Mouse (Mus musculus) lung, embryonic 16.5 days (tissue): ENCODE results near the gene Agpat4. TPM values are rescaled to one million over a fixed set of nuclear protein-coding genes. Genes with fewer than 3 reads are reported as not detected.

Source experiments
- ATAC-seq: fragments of 200-750 bp; cut with Nextera tagmentation; 2 replicates; pipeline ENCODE4 v1.8.0; 2017; ENCODE audit warnings: low read depth, mild to moderate bottlenecking, moderate library complexity
- H3K27ac ChIP-seq: fragments of 300-500 bp; sonication (generic); 2 replicates; pipeline ENCODE4 v1.5.1; 2014; ENCODE audit warnings: mild to moderate bottlenecking, control low read depth, low read length
- H3K27me3 ChIP-seq: fragments of 300-500 bp; sonication (generic); 2 replicates; pipeline ENCODE4 v1.6.1; 2014; ENCODE audit warnings: low read depth, low read length, mixed read lengths; ENCODE audit not compliant: control insufficient read depth, insufficient read depth
- H3K36me3 ChIP-seq: fragments of 300-500 bp; sonication (generic); 2 replicates; pipeline ENCODE4 v1.6.1; 2014; ENCODE audit warnings: low read length; ENCODE audit not compliant: control insufficient read depth, insufficient read depth
- H3K4me1 ChIP-seq: fragments of 300-500 bp; sonication (generic); replicated peaks from 2 replicates; pipeline ENCODE4 v1.6.1; 2014; ENCODE audit warnings: low read length, mixed read lengths; ENCODE audit not compliant: control insufficient read depth, insufficient read depth
- H3K4me2 ChIP-seq: fragments of 300-500 bp; sonication (generic); 2 replicates; pipeline ENCODE4 v1.6.1; 2014; ENCODE audit warnings: low read depth, low read length, control low read depth
- H3K4me3 ChIP-seq: fragments of 300-500 bp; sonication (generic); 2 replicates; pipeline ENCODE4 v1.5.1; 2014; ENCODE audit warnings: mild to moderate bottlenecking, low read length, control low read depth
- H3K9ac ChIP-seq: fragments of 300-500 bp; sonication (generic); 2 replicates; pipeline ENCODE4 v1.6.1; 2014; ENCODE audit warnings: low read length, control low read depth
- H3K9me3 ChIP-seq: fragments of 300-500 bp; sonication (generic); 2 replicates; pipeline ENCODE4 v1.6.1; 2016; ENCODE audit warnings: low read length; ENCODE audit not compliant: control insufficient read depth
- WGBS: fragments of 180-500 bp; shearing (Covaris S2); extraction: QIAGEN DNeasy Blood & Tissue Kit; methylation state at CpG from one replicate; pipeline ENCODE4 v1.1.7; 2014; 5-methylcytosine and 5-hydroxymethylcytosine counted together
- polyA plus RNA-seq: library from polyadenylated mRNA; unstranded; fragments of >200 nt; fragmentation: Nextera tagmentation; extraction: Ambion mirVana; gene quantifications from 2 replicates; pipeline ENCODE4 v1.2.1, GENCODE M21; 2015

The Agpat4 gene
- polyA plus RNA-seq, 1 experiment from 2014 or later: 39.6 TPM

- no peak overlapping the region for H3K27ac ChIP-seq
- no peaks in the 10 kb centered on the region for H3K27me3 ChIP-seq
- peaks cover 11% of the 10 kb centered on the region for H3K36me3 ChIP-seq
- H3K9me3 ChIP-seq: no peaks in the 10 kb centered on the region
- no peak overlapping the region for H3K9ac ChIP-seq
- H3K4me1 ChIP-seq: peaks cover 5% of the 10 kb centered on the region; the same call in 1 of the 2 replicates
- H3K4me3 ChIP-seq: no peak overlapping the region
- 83% methylated on average over 2 of the region's 2 CpGs for WGBS
- ATAC-seq: no peak
- H3K4me2 ChIP-seq: no peak overlapping the region
Observed at GRCm38 (mm10) chr17:12150970-12151369, 32.5 kb downstream of the Agpat4 start.

GRCm38 (mm10) chr17:12154260-12154659, 35.8 kb downstream of the Agpat4 start:
- WGBS: 70% methylated on average over 2 of the region's 2 CpGs
- H3K4me1 ChIP-seq: peaks cover 3% of the 10 kb centered on the region; the same call in 1 of the 2 replicates
- H3K9me3 ChIP-seq: no peaks in the 10 kb centered on the region
- H3K4me2 ChIP-seq: no peak overlapping the region
- no peak overlapping the region for H3K27ac ChIP-seq
- no peak overlapping the region for H3K4me3 ChIP-seq
- ATAC-seq: no peak
- H3K9ac ChIP-seq: no peak overlapping the region
- no peaks in the 10 kb centered on the region for H3K27me3 ChIP-seq
- peaks cover 11% of the 10 kb centered on the region for H3K36me3 ChIP-seq

DNA sequence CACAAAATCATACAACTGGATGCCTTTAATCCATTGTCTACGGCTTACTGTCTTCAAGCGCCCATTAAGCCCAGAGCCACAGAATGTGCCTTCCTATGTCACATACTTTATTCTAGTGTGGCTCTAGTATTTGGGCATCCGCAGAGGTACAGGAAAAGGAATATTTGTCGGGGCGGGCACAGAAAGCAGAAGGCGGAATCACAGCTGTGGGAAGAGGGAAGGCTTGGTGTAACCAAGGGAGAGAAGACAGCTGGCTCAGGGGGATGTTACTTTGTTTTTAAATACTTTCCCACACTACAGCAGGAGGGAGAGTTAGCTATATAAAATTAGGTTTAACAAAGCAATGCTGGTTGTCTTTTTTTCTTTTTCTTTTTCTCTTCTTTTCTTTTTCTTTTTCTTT, 36.7 kb downstream of the Agpat4 start:
- Histone ChIP-seq H3K9ac (no peak overlapping the region), H3K4me1 (peaks cover 3% of the 10 kb centered on the region; the same call in 1 of the 2 replicates), H3K36me3 (peaks cover 13% of the 10 kb centered on the region), H3K27me3 (no peaks in the 10 kb centered on the region), H3K4me3 (no peak overlapping the region), H3K9me3 (no peaks in the 10 kb centered on the region), H3K4me2 (no peak overlapping the region), H3K27ac (no peak overlapping the region)
- no peak for ATAC-seq
- 82% methylated on average over 6 of the region's 6 CpGs for WGBS

GRCm38 (mm10) chr17:12155872-12156271, 37.4 kb downstream of the Agpat4 start:
- WGBS: 60% methylated on average over 4 of the region's 4 CpGs
- H3K9ac ChIP-seq: no peak overlapping the region
- no peaks in the 10 kb centered on the region for H3K27me3 ChIP-seq
- H3K4me3 ChIP-seq: no peak overlapping the region
- no peaks in the 10 kb centered on the region for H3K9me3 ChIP-seq
- H3K4me1 ChIP-seq: peaks cover 3% of the 10 kb centered on the region; the same call in 1 of the 2 replicates
- H3K4me2 ChIP-seq: no peak overlapping the region
- no peak overlapping the region for H3K27ac ChIP-seq
- H3K36me3 ChIP-seq: peaks cover 13% of the 10 kb centered on the region
- peak; percentile 73 for ATAC-seq

DNA sequence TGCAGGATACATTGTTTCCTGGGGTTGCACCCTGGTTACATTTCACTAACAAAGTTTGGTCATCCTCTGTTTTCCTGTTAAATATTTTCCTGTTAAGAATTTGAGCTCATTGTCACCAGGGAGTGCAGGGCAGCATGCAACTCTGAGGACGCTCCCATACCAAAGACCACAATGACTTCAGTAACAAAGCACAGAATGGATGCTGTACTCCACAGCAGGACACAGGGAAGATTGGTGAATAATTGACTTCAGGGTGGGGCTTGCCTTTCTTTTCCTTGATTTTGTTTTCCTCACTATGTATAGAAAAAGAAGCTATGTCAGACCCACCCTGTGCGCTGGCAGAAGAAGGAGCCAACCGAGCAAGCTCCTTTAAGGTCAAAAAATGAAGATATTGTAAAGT, 38.2 kb downstream of the Agpat4 start:
- Histone ChIP-seq H3K4me3 (no peak overlapping the region), H3K4me2 (no peak overlapping the region), H3K36me3 (peaks cover 11% of the 10 kb centered on the region), H3K4me1 (peaks cover 3% of the 10 kb centered on the region; the same call in 1 of the 2 replicates), H3K27ac (no peak overlapping the region), H3K9ac (no peak overlapping the region), H3K27me3 (no peaks in the 10 kb centered on the region), H3K9me3 (no peaks in the 10 kb centered on the region)
- no peak for ATAC-seq
- 87% methylated on average over 3 of the region's 3 CpGs for WGBS

GRCm38 (mm10) chr17:12157203-12157602, 38.7 kb downstream of the Agpat4 start:
- H3K27me3 ChIP-seq: no peaks in the 10 kb centered on the region
- ATAC-seq: no peak
- H3K9ac ChIP-seq: no peak overlapping the region

GRCm38 (mm10) chr17:12159187-12160060, 40.9 kb downstream of the Agpat4 start:
- no peaks in the 10 kb centered on the region for H3K27me3 ChIP-seq
- 0 out of 2 replicates have a peak, but pooled peaks cover 2% of the 10 kb centered on the region for H3K36me3 ChIP-seq
- no peak overlapping the region for H3K4me3 ChIP-seq
- no peaks in the 10 kb centered on the region for H3K9me3 ChIP-seq
- H3K4me1 ChIP-seq: peaks cover 15% of the 10 kb centered on the region
- 90% methylated on average over 16 of the region's 16 CpGs for WGBS
- ATAC-seq: no peak
- no peak overlapping the region for H3K27ac ChIP-seq
- H3K4me2 ChIP-seq: no peak overlapping the region
- H3K9ac ChIP-seq: no peak overlapping the region

More at GRCm38 (mm10) chr17:12157203-12157602, 38.7 kb downstream of the Agpat4 start:
- Histone ChIP-seq H3K4me1 (peaks cover 3% of the 10 kb centered on the region; the same call in 1 of the 2 replicates), H3K4me2 (no peak overlapping the region), H3K27ac (no peak overlapping the region), H3K36me3 (peaks cover 8% of the 10 kb centered on the region), H3K4me3 (no peak overlapping the region), H3K9me3 (no peaks in the 10 kb centered on the region)
- 77% methylated on average over 2 of the region's 2 CpGs for whole genome bisulfite sequencing

DNA sequence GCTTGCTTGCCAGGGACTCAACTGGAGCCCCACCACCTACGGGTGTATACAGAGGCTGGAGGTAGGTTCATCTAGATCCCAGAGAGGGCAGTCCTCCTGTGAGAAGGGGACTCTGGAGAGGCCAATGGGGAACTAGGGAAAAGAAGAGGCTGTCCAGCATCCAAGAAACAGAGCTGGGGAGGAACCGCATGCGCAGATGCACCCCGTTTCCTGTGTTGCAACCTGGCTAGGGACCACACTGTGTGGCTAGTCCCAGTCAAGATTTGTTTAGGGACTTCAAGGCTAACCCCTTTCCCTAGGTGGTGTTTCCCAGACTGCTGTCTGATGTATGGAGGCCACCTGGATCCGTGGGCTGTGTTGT, 41.5 kb downstream of the Agpat4 start:
- Histone ChIP-seq H3K4me2 (no peak overlapping the region), H3K27me3 (no peaks in the 10 kb centered on the region), H3K9me3 (no peaks in the 10 kb centered on the region), H3K36me3 (0 out of 2 replicates have a peak, but pooled peaks cover 2% of the 10 kb centered on the region), H3K9ac (no peak overlapping the region), H3K4me1 (peaks cover 15% of the 10 kb centered on the region), H3K4me3 (no peak overlapping the region), H3K27ac (no peak overlapping the region)
- WGBS: 91% methylated on average over 5 of the region's 5 CpGs
- ATAC-seq: no peak

- Histone ChIP-seq H3K27me3 (no peaks in the 10 kb centered on the region), H3K9me3 (no peaks in the 10 kb centered on the region), H3K27ac (no peak overlapping the region), H3K9ac (no peak overlapping the region), H3K4me2 (no peak overlapping the region), H3K36me3 (0 out of 2 replicates have a peak, but pooled peaks cover 2% of the 10 kb centered on the region), H3K4me3 (no peak overlapping the region), H3K4me1 (peaks cover 15% of the 10 kb centered on the region)
- 97% methylated on average over 2 of the region's 2 CpGs for WGBS
- ATAC-seq: no peak
Observed at GRCm38 (mm10) chr17:12160540-12160939, 42.0 kb downstream of the Agpat4 start.
